Mouse (Mus musculus): ENCODE data around the gene Slc12a9. TPM values are rescaled to one million over a fixed set of nuclear protein-coding genes. Genes with fewer than 3 reads are reported as not detected.

The Slc12a9 gene
- polyA plus RNA-seq, 1 experiment from 2014 or later, result 7.5 TPM

DNA sequence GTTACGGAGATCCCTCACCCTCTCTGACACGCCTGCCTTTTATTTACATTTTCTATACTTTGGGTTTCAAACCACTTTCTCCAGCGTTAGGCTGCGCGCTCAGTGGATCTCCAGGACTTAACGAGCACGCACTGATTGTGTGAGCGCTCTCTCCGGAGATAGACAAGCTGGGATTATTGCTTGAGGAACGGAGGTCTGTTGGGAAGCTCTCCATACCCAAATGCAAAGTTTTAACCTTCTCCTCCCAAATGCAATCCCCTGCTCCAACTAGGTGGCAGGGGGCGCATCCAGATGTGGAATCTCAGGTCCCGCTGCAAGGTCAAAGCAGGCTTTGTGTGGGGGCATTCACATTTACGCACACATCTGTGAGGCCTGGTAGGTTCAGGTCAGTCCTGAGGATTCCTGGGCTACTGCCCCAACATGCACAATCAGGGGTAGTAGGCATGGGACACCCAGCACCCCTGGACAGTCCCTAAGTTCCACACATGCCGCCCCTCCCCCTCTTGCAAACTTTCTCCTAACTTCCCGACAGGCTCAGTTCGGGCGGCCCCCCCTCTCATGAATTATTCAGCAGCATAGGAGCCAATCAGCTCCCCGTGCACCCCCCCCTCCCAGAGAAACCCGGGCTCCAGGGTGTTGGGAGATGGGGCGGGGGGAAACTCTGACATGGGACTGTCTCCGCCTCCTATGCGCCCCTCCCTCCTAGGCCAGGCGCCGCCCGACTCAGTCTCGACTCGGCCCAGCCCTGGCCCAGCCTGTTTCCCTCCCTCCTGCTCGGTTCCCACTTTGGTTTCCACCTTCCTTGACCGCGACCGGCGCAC is 16.2 kb upstream of the Slc12a9 start, which contains the start of gene Ephb4:
TSS of gene Ephb4 (plus strand) at position 726 of the 821 bp plus-strand sequence.
- Histone ChIP-seq H3K9me3 (ENCODE audit: control insufficient read depth, low read length) (no peaks in the 10 kb centered on the region), H3K27ac (ENCODE audit: low read depth, low read length) (peak within 1 kb of the TSS; percentile 79), H3K4me3 (ENCODE audit: low read depth, low read length) (peak within 1 kb of the TSS; percentile 87), H3K9ac (ENCODE audit: low read depth, low read length) (peak within 1 kb of the TSS; percentile 92), H3K36me3 (ENCODE audit: control insufficient read depth, insufficient read depth, low read length) (no peaks in the 10 kb centered on the region), H3K4me1 (replicated peaks; ENCODE audit: control insufficient read depth, insufficient read depth, low read length) (peaks cover 6% of the 10 kb centered on the region; the same call in 1 of the 2 replicates), H3K27me3 (ENCODE audit: control insufficient read depth, insufficient read depth, low read length) (no peaks in the 10 kb centered on the region), H3K4me2 (replicated peaks; ENCODE audit: low read depth, low read length) (peak within 1 kb of the TSS; percentile 85)
- ATAC-seq (ENCODE audit: low FRiP score) (peak; percentile 93), DNase-seq (ENCODE audit: low spot score) (peak; percentile 89)
- WGBS, result 2% methylated on average over 32 of the region's 32 CpGs

DNA sequence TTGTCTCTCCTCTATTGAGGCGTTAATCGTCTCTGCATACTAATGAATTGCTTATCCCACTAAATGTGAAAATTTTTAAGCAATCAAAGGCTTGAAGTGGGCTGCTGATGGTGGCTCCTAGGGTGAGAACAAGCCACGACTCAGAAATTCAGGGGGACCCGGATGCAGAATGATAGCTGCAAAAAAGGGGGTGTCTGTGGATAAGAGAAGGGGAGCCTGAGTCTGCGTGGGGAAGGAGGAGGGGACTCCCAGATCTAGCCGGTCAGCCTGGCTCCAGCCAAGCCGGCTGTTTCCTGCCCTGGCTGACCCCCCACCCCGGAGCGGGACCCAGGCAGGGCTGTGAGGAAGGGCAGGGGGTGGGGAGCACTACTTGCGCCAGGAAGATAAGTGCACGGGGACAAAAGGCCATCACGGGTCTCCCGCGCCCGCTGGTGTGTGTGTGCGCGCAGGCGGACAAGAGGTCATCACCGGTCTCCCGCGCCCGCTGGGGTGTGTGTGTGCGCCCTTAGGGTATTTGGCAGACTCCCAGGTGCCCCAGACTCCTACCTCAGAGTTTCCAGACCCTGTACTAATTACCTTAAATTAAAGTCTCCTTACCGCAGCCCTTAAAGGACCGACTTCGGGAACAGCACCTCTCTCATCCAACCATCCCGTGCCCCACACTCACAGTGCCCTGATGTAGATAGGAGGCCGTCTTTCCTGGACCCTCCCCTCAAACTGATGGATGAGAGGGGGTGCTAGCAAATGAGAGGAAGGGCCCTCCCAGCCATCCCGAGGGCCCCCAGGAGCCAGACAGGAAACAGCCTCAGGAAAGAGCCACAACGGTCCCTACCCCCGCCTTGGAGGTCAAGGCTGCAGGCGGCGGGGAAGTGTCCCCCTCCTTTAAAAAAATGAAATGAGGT is 15.3 kb upstream of the Slc12a9 start:
- peaks cover 6% of the 10 kb centered on the region; the same call in 1 of the 2 replicates for H3K4me1 ChIP-seq (replicated peaks; ENCODE audit: control insufficient read depth, insufficient read depth, low read length)
- DNase-seq (ENCODE audit: low spot score) (peak; percentile 55), ATAC-seq (ENCODE audit: low FRiP score) (peak; percentile 26; the same call in 1 of the 2 replicates)
- peak overlapping the region; percentile 87 for H3K4me3 ChIP-seq (ENCODE audit: low read depth, low read length)
- peak overlapping the region; percentile 92 for H3K9ac ChIP-seq (ENCODE audit: low read depth, low read length)
- H3K27ac ChIP-seq (ENCODE audit: low read depth, low read length), result peak overlapping the region; percentile 18
- no peaks in the 10 kb centered on the region for H3K9me3 ChIP-seq (ENCODE audit: control insufficient read depth, low read length)
- no peaks in the 10 kb centered on the region for H3K27me3 ChIP-seq (ENCODE audit: control insufficient read depth, insufficient read depth, low read length)
- no peaks in the 10 kb centered on the region for H3K36me3 ChIP-seq (ENCODE audit: control insufficient read depth, insufficient read depth, low read length)
- H3K4me2 ChIP-seq (replicated peaks; ENCODE audit: low read depth, low read length), result peak overlapping the region; percentile 85
- under 1% methylated on average over 33 of the region's 33 CpGs for WGBS

DNA sequence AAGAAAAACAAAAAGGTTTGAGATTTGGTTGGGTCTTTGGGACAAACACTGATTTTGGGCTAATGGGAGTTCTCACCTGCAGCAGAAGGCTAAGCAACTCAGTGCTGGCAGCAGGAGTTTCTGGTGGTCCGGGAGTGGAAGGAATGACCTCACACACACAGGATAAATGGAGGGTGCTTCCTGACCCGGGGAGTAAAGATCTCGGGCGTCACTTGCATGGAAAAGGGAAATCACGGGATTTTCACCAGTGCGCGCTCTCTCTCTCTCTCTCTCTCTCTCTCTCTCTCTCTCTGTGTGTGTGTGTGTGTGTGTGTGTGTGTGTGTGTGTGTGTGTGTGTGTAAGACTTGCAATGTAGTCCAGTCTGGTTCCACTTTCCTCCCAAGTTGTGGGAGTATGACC is 14.5 kb upstream of the Slc12a9 start:
- ATAC-seq (ENCODE audit: low FRiP score), result no peak
- peak; percentile 11 for DNase-seq (ENCODE audit: low spot score)
- Histone ChIP-seq H3K9ac (ENCODE audit: low read depth, low read length) (no peak overlapping the region), H3K27ac (ENCODE audit: low read depth, low read length) (no peak overlapping the region), H3K9me3 (ENCODE audit: control insufficient read depth, low read length) (no peaks in the 10 kb centered on the region), H3K27me3 (ENCODE audit: control insufficient read depth, insufficient read depth, low read length) (no peaks in the 10 kb centered on the region), H3K4me1 (replicated peaks; ENCODE audit: control insufficient read depth, insufficient read depth, low read length) (peaks cover 6% of the 10 kb centered on the region; the same call in 1 of the 2 replicates), H3K4me2 (replicated peaks; ENCODE audit: low read depth, low read length) (no peak overlapping the region), H3K36me3 (ENCODE audit: control insufficient read depth, insufficient read depth, low read length) (no peaks in the 10 kb centered on the region), H3K4me3 (ENCODE audit: low read depth, low read length) (no peak overlapping the region)
- WGBS, result 28% methylated on average over 7 of the region's 7 CpGs

DNA sequence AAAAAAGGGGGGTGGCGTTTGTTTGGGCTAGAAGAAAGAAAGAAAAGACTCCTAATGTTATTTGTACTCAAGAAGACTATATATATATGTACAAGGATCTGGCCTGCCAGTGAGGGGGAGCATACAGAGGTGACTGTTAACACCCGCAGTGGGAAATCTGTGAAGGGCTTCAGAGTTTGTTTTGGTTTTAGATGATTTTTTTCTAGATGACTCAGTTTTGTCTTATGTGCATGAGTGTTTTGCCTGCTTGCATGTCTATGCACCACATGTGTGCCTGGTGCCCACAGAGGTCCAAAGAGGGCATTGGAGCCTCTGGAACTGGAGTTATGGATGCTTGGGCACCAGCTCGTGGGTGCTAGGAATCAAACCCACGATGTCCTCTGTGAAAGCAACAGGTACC is 13.6 kb upstream of the Slc12a9 start:
- Histone ChIP-seq H3K36me3 (ENCODE audit: control insufficient read depth, insufficient read depth, low read length) (no peaks in the 10 kb centered on the region), H3K4me2 (replicated peaks; ENCODE audit: low read depth, low read length) (no peak overlapping the region), H3K4me3 (ENCODE audit: low read depth, low read length) (no peak overlapping the region), H3K4me1 (replicated peaks; ENCODE audit: control insufficient read depth, insufficient read depth, low read length) (peaks cover 4% of the 10 kb centered on the region; the same call in 1 of the 2 replicates), H3K9ac (ENCODE audit: low read depth, low read length) (no peak overlapping the region), H3K9me3 (ENCODE audit: control insufficient read depth, low read length) (no peaks in the 10 kb centered on the region), H3K27me3 (ENCODE audit: control insufficient read depth, insufficient read depth, low read length) (no peaks in the 10 kb centered on the region), H3K27ac (ENCODE audit: low read depth, low read length) (no peak overlapping the region)
- DNase-seq (ENCODE audit: low spot score), result no peak
- 86% methylated on average over 4 of the region's 4 CpGs for WGBS
- ATAC-seq (ENCODE audit: low FRiP score), result no peak

DNA sequence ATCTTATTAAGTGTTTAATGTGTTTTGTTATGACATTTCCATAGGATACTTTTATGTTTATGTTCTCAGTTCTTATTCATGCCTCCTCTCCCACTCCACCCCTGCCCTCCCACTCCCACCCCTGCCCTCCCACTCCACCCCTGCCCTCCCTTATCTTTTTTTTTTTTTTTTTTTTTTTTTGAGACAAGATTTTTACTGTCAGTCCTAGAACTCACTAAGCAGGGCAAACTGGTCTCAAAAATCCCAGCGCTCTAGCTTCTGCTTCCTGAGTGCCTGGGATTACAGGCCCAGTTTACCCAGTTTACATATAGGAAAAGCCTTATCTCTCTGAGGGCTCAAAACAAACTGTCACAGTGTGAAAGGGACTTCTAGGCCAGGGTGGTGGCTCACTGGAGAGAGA is 13.0 kb upstream of the Slc12a9 start:
- no peak overlapping the region for H3K27ac ChIP-seq (ENCODE audit: low read depth, low read length)
- H3K4me2 ChIP-seq (replicated peaks; ENCODE audit: low read depth, low read length), result no peak overlapping the region
- H3K9ac ChIP-seq (ENCODE audit: low read depth, low read length), result no peak overlapping the region
- DNase-seq (ENCODE audit: low spot score) (no peak), ATAC-seq (ENCODE audit: low FRiP score) (no peak)
- peaks cover 4% of the 10 kb centered on the region; the same call in 1 of the 2 replicates for H3K4me1 ChIP-seq (replicated peaks; ENCODE audit: control insufficient read depth, insufficient read depth, low read length)
- no peaks in the 10 kb centered on the region for H3K27me3 ChIP-seq (ENCODE audit: control insufficient read depth, insufficient read depth, low read length)
- 78% methylated on average over 1 of the region's 1 CpGs for WGBS
- H3K9me3 ChIP-seq (ENCODE audit: control insufficient read depth, low read length), result no peaks in the 10 kb centered on the region
- no peaks in the 10 kb centered on the region for H3K36me3 ChIP-seq (ENCODE audit: control insufficient read depth, insufficient read depth, low read length)
- H3K4me3 ChIP-seq (ENCODE audit: low read depth, low read length), result no peak overlapping the region

DNA sequence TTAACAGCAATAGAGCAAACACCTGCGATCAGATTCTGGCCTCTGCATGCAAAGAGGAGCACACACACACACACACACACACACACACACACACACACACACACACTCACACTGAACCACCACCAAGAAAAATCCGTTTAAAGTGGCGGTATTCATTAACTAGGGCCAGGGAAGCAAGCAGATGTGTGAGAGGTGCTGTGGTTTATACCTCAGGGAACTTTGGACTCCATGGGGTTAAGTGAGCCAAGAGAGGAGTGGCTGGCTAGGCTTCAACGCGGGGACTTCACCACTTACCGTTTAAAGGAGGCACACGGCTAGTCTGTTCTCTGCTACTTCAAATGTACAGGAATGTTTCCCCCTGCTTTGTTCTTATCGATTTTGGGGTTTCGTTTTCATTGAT is 12.4 kb upstream of the Slc12a9 start:
- no peak overlapping the region for H3K4me2 ChIP-seq (replicated peaks; ENCODE audit: low read depth, low read length)
- no peaks in the 10 kb centered on the region for H3K36me3 ChIP-seq (ENCODE audit: control insufficient read depth, insufficient read depth, low read length)
- no peak for ATAC-seq (ENCODE audit: low FRiP score)
- no peak for DNase-seq (ENCODE audit: low spot score)
- H3K27me3 ChIP-seq (ENCODE audit: control insufficient read depth, insufficient read depth, low read length), result no peaks in the 10 kb centered on the region
- no peak overlapping the region for H3K9ac ChIP-seq (ENCODE audit: low read depth, low read length)
- H3K9me3 ChIP-seq (ENCODE audit: control insufficient read depth, low read length), result no peaks in the 10 kb centered on the region
- WGBS, result 27% methylated on average over 9 of the region's 9 CpGs
- H3K27ac ChIP-seq (ENCODE audit: low read depth, low read length), result no peak overlapping the region
- no peak overlapping the region for H3K4me3 ChIP-seq (ENCODE audit: low read depth, low read length)
- peaks cover 4% of the 10 kb centered on the region; the same call in 1 of the 2 replicates for H3K4me1 ChIP-seq (replicated peaks; ENCODE audit: control insufficient read depth, insufficient read depth, low read length)

DNA sequence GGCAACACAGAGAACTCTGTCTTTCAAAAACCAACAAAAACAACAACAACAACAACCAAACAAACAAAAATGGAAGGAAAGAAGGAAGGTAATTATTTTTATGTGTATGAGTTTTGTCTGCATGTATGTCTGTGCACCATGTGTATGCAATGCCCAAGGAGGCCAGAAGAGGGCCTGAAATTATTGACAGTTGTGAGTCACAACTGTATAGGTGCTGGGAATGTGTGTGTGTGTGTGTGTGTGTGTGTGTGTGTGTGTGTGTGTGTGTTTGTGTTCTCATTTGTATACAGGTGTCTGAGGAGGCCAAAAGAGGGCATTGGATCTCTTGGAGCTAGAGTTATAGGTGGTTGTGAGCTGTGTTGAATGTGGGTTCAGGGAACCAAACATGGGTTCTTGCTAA is 10.5 kb upstream of the Slc12a9 start:
- Histone ChIP-seq H3K27ac (ENCODE audit: low read depth, low read length) (no peak overlapping the region), H3K4me3 (ENCODE audit: low read depth, low read length) (no peak overlapping the region), H3K9ac (ENCODE audit: low read depth, low read length) (no peak overlapping the region), H3K4me2 (replicated peaks; ENCODE audit: low read depth, low read length) (no peak overlapping the region), H3K27me3 (ENCODE audit: control insufficient read depth, insufficient read depth, low read length) (no peaks in the 10 kb centered on the region), H3K36me3 (ENCODE audit: control insufficient read depth, insufficient read depth, low read length) (no peaks in the 10 kb centered on the region), H3K9me3 (ENCODE audit: control insufficient read depth, low read length) (no peaks in the 10 kb centered on the region), H3K4me1 (replicated peaks; ENCODE audit: control insufficient read depth, insufficient read depth, low read length) (peaks cover 8% of the 10 kb centered on the region)
- no peak for ATAC-seq (ENCODE audit: low FRiP score)
- DNase-seq (ENCODE audit: low spot score), result no peak

DNA sequence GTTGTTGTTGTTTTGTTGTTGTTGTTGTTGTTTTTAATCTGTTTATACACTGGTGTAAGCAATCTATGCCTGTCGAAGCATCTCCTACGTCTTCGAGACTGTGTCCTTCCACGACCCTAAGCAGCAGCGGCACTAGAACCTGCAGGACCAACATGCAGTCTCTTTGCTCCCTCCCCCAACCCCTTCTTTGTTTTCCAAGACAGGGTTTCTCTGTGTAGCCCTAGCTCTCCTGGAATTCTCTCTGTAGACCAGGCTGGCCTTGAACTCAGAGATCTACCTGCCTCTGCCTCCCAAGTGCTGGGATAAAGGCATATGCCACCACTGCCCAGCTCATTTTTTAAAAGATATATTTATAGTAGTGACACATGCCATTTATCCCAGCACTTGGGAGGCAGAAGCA is 10.0 kb upstream of the Slc12a9 start:
- Histone ChIP-seq H3K27me3 (ENCODE audit: control insufficient read depth, insufficient read depth, low read length) (no peaks in the 10 kb centered on the region), H3K4me2 (replicated peaks; ENCODE audit: low read depth, low read length) (no peak overlapping the region), H3K36me3 (ENCODE audit: control insufficient read depth, insufficient read depth, low read length) (no peaks in the 10 kb centered on the region), H3K9me3 (ENCODE audit: control insufficient read depth, low read length) (no peaks in the 10 kb centered on the region), H3K4me1 (replicated peaks; ENCODE audit: control insufficient read depth, insufficient read depth, low read length) (peaks cover 6% of the 10 kb centered on the region), H3K4me3 (ENCODE audit: low read depth, low read length) (no peak overlapping the region), H3K9ac (ENCODE audit: low read depth, low read length) (no peak overlapping the region), H3K27ac (ENCODE audit: low read depth, low read length) (no peak overlapping the region)
- 99% methylated on average over 5 of the region's 5 CpGs for WGBS
- no peak for DNase-seq (ENCODE audit: low spot score)
- no peak for ATAC-seq (ENCODE audit: low FRiP score)

All from hindbrain, embryonic 11.5 days (tissue).